In genomic region chr1:151705723-151706396, GRCm38 (mm10) we compare ENCODE assay signal across 8 mouse cellular contexts. TPM values are rescaled to one million over a fixed set of nuclear protein-coding genes. Genes with fewer than 3 reads are reported as not detected.
DNase-seq lines count a peak whose midpoint lies in the region; ATAC-seq lines count a peak whose summit lies in the region.

No protein-coding gene starts in this region.

- peaks cover 8% of the 10 kb centered on the region for H3K4me1 ChIP-seq in hindbrain, embryonic 15.5 days (replicated peaks)

- H3K4me3 ChIP-seq in hindbrain, embryonic 15.5 days, result no peak overlapping the region; the same call in 1 of the 2 replicates

- H3K4me2 ChIP-seq in hindbrain, embryonic 15.5 days, result peak overlapping the region; percentile 42

- DNase-seq in cerebellum, postnatal 4 days (ENCODE audit: low spot score in 2 of 2), result peak; percentile 60 to 88
- peak; percentile 92 for DNase-seq in gastrocnemius, adult 18-20 months (ENCODE audit: low spot score)
- DNase-seq in layer of hippocampus, postnatal 36 days, result peak; percentile 69 to 83
- peak; percentile 94 for DNase-seq in lung, postnatal 36 days
- peak; percentile 75 for DNase-seq in right cerebral cortex, adult 18-20 months
- peak; percentile 75 for DNase-seq in urinary bladder, postnatal 25 days (ENCODE audit: low spot score)

- whole genome bisulfite sequencing in hindbrain, embryonic 15.5 days, result 32% methylated on average over 11 of the region's 11 CpGs

- H3K9ac ChIP-seq in hindbrain, embryonic 15.5 days, result no peak overlapping the region

- no peaks in the 10 kb centered on the region for H3K27me3 ChIP-seq in hindbrain, embryonic 15.5 days

- peak; percentile 85 for ATAC-seq in activated CD4-positive, CD25-positive, alpha-beta regulatory T cell, adult 4 months
- peak; percentile 80 for ATAC-seq in hindbrain, embryonic 15.5 days (ENCODE audit: low FRiP score, low read depth)

- H3K9me3 ChIP-seq in hindbrain, embryonic 15.5 days, result no peaks in the 10 kb centered on the region

- H3K36me3 ChIP-seq in hindbrain, embryonic 15.5 days, result no peaks in the 10 kb centered on the region

- H3K27ac ChIP-seq in hindbrain, embryonic 15.5 days (replicated peaks), result no peak overlapping the region

RNA-seq across cellular contexts. Expression of gene Edem3, which starts 49.3 kb away (rescaled TPM):
- 1 to 10 TPM; 3.8 to 4.3 TPM for polyA plus RNA-seq in activated CD4-positive, CD25-positive, alpha-beta regulatory T cell, adult 4 months (2017; shearing (Covaris generic))
- 10 to 100 TPM; 20.3 to 21.9 TPM for total RNA-seq in gastrocnemius, adult 18-20 months (2021)
- polyA plus RNA-seq in hindbrain, embryonic 15.5 days (2015; fragmentation: Nextera tagmentation; extraction: Ambion mirVana), result 18.1 and 19.7 TPM in 2 replicates
- total RNA-seq in layer of hippocampus, postnatal 36 days (2021), result 10 to 100 TPM; 40.6 to 41.1 TPM
